Mouse (Mus musculus) embryonic facial prominence, embryonic 10.5 days (tissue): ENCODE results near the gene Lypla2. TPM values are rescaled to one million over a fixed set of nuclear protein-coding genes. Genes with fewer than 3 reads are reported as not detected.

Source experiments
- DNase-seq: peaks from one replicate; pipeline ENCODE4 v3.0.0-alpha.2; 2017; ENCODE audit warnings: low spot score
- H3K27ac ChIP-seq: fragments of 300-500 bp; sonication (generic); replicated peaks from 2 replicates; pipeline ENCODE4 v1.5.1; 2016; ENCODE audit warnings: mild to moderate bottlenecking
- H3K27me3 ChIP-seq: fragments of 300-500 bp; sonication (generic); replicated peaks from 2 replicates; pipeline ENCODE4 v1.6.1; 2016; ENCODE audit warnings: low read depth, mild to moderate bottlenecking; ENCODE audit not compliant: poor library complexity, severe bottlenecking
- H3K36me3 ChIP-seq: fragments of 300-500 bp; sonication (generic); replicated peaks from 2 replicates; pipeline ENCODE4 v1.6.1; 2016; ENCODE audit warnings: mild to moderate bottlenecking, moderate library complexity
- H3K4me1 ChIP-seq: fragments of 300-500 bp; sonication (generic); 2 replicates; pipeline ENCODE4 v1.6.1; 2016
- H3K4me3 ChIP-seq: fragments of 300-500 bp; sonication (generic); 2 replicates; pipeline ENCODE4 v1.5.1; 2016; ENCODE audit warnings: mild to moderate bottlenecking, moderate library complexity
- H3K9me3 ChIP-seq: fragments of 300-500 bp; sonication (generic); 2 replicates; pipeline ENCODE4 v1.6.1; 2016; ENCODE audit warnings: mild to moderate bottlenecking
- WGBS: fragments of 180-500 bp; shearing (Covaris S2); methylation state at CpG from one replicate; pipeline ENCODE4 v1.1.7; 2016; 5-methylcytosine and 5-hydroxymethylcytosine counted together
- polyA plus RNA-seq: library from polyadenylated mRNA; unstranded; fragments of >200 nt; fragmentation: Nextera tagmentation; extraction: Ambion mirVana; gene quantifications from 2 replicates; pipeline ENCODE4 v1.2.1, GENCODE M21; 2016

Lypla2 gene
- 207 and 217 TPM in 2 replicates for polyA plus RNA-seq

- Histone ChIP-seq H3K27ac (peak within 1 kb of the TSS; percentile 91), H3K4me3 (peak within 1 kb of the TSS; percentile 100), H3K36me3 (peaks cover 75% of the 10 kb centered on the region), H3K27me3 (no peaks in the 10 kb centered on the region), H3K4me1 (peaks cover 32% of the 10 kb centered on the region), H3K9me3 (no peaks in the 10 kb centered on the region)
- WGBS: 1% methylated on average over 19 of the region's 19 CpGs
- DNase-seq: peak; percentile 88
Observed at GRCm38 (mm10) chr4:135972556-135972906, at the start of gene Lypla2. Lypla2 (minus strand) TSS chr4:135972626.

GRCm38 (mm10) chr4:136021549-136022047 is 49.2 kb upstream of the Lypla2 start, which contains the start of gene Eloa:
Eloa (minus strand) TSS chr4:136021763.
- peak; percentile 100 for DNase-seq
- no peaks in the 10 kb centered on the region for H3K9me3 ChIP-seq
- H3K4me3 ChIP-seq: peak within 1 kb of the TSS; percentile 99
- H3K36me3 ChIP-seq: peaks cover 16% of the 10 kb centered on the region; the same call in 1 of the 2 replicates
- peak within 1 kb of the TSS; percentile 93 for H3K27ac ChIP-seq
- no peaks in the 10 kb centered on the region for H3K27me3 ChIP-seq
- WGBS: under 1% methylated on average over 48 of the region's 48 CpGs
- peaks cover 16% of the 10 kb centered on the region for H3K4me1 ChIP-seq

GRCm38 (mm10) chr4:136020743-136021548 is 48.5 kb upstream of the Lypla2 start:
- H3K27me3 ChIP-seq: no peaks in the 10 kb centered on the region
- H3K27ac ChIP-seq: peak overlapping the region; percentile 93
- H3K36me3 ChIP-seq: peaks cover 17% of the 10 kb centered on the region; the same call in 1 of the 2 replicates
- 1% methylated on average over 62 of the region's 62 CpGs for WGBS
- no peaks in the 10 kb centered on the region for H3K9me3 ChIP-seq
- H3K4me3 ChIP-seq: peak overlapping the region; percentile 99
- H3K4me1 ChIP-seq: peaks cover 16% of the 10 kb centered on the region
- peak; percentile 18 for DNase-seq

- Histone ChIP-seq H3K27ac (no peak overlapping the region), H3K36me3 (peaks cover 47% of the 10 kb centered on the region), H3K27me3 (no peaks in the 10 kb centered on the region), H3K4me3 (no peak overlapping the region), H3K9me3 (no peaks in the 10 kb centered on the region), H3K4me1 (peaks cover 16% of the 10 kb centered on the region)
- DNase-seq: no peak
- 89% methylated on average over 3 of the region's 3 CpGs for WGBS
Observed at GRCm38 (mm10) chr4:136016059-136016602, 43.7 kb upstream of the Lypla2 start.

- DNase-seq: no peak
- Histone ChIP-seq H3K4me3 (no peak overlapping the region), H3K36me3 (peaks cover 84% of the 10 kb centered on the region), H3K9me3 (no peaks in the 10 kb centered on the region), H3K27ac (no peak overlapping the region), H3K27me3 (no peaks in the 10 kb centered on the region), H3K4me1 (no peaks in the 10 kb centered on the region)
- 93% methylated on average over 4 of the region's 4 CpGs for WGBS
Observed at GRCm38 (mm10) chr4:136010586-136010985, 38.2 kb upstream of the Lypla2 start.

- no peak for DNase-seq
- WGBS: 82% methylated on average over 8 of the region's 8 CpGs
- peaks cover 97% of the 10 kb centered on the region for H3K36me3 ChIP-seq
- H3K9me3 ChIP-seq: no peaks in the 10 kb centered on the region
- no peaks in the 10 kb centered on the region for H3K4me1 ChIP-seq
- no peak overlapping the region for H3K4me3 ChIP-seq
- H3K27ac ChIP-seq: no peak overlapping the region
- no peaks in the 10 kb centered on the region for H3K27me3 ChIP-seq
Observed at GRCm38 (mm10) chr4:136008782-136009447, 36.5 kb upstream of the Lypla2 start.

GRCm38 (mm10) chr4:136006821-136007220 is 34.4 kb upstream of the Lypla2 start:
- 92% methylated on average over 3 of the region's 3 CpGs for WGBS
- Histone ChIP-seq H3K27ac (no peak overlapping the region), H3K36me3 (peaks cover 99% of the 10 kb centered on the region), H3K9me3 (no peaks in the 10 kb centered on the region), H3K4me1 (no peaks in the 10 kb centered on the region), H3K4me3 (no peak overlapping the region), H3K27me3 (no peaks in the 10 kb centered on the region)
- no peak for DNase-seq

GRCm38 (mm10) chr4:136004921-136005320 is 32.5 kb upstream of the Lypla2 start:
- H3K9me3 ChIP-seq: no peaks in the 10 kb centered on the region

GRCm38 (mm10) chr4:136004107-136004675 is 31.8 kb upstream of the Lypla2 start:
- DNase-seq: no peak
- Histone ChIP-seq H3K27ac (no peak overlapping the region), H3K4me3 (no peak overlapping the region), H3K9me3 (no peaks in the 10 kb centered on the region), H3K27me3 (no peaks in the 10 kb centered on the region), H3K36me3 (peaks cover 82% of the 10 kb centered on the region), H3K4me1 (no peaks in the 10 kb centered on the region)
- WGBS: 91% methylated on average over 5 of the region's 5 CpGs

More at GRCm38 (mm10) chr4:136004921-136005320, 32.5 kb upstream of the Lypla2 start:
- no peaks in the 10 kb centered on the region for H3K4me1 ChIP-seq
- no peak overlapping the region for H3K27ac ChIP-seq
- H3K4me3 ChIP-seq: no peak overlapping the region
- no peaks in the 10 kb centered on the region for H3K27me3 ChIP-seq
- H3K36me3 ChIP-seq: peaks cover 90% of the 10 kb centered on the region
- DNase-seq: no peak
- WGBS: 87% methylated on average over 2 of the region's 2 CpGs

GRCm38 (mm10) chr4:135995118-135995517 is 22.7 kb upstream of the Lypla2 start:
- no peaks in the 10 kb centered on the region for H3K27me3 ChIP-seq
- no peaks in the 10 kb centered on the region for H3K36me3 ChIP-seq
- no peaks in the 10 kb centered on the region for H3K4me1 ChIP-seq
- H3K9me3 ChIP-seq: peaks cover 11% of the 10 kb centered on the region; the same call in 1 of the 2 replicates
- no peak overlapping the region for H3K4me3 ChIP-seq
- no peak overlapping the region for H3K27ac ChIP-seq
- 87% methylated on average over 4 of the region's 4 CpGs for WGBS
- no peak for DNase-seq

- Histone ChIP-seq H3K27me3 (no peaks in the 10 kb centered on the region), H3K4me3 (no peak overlapping the region), H3K27ac (no peak overlapping the region), H3K9me3 (peaks cover 11% of the 10 kb centered on the region; the same call in 1 of the 2 replicates), H3K4me1 (no peaks in the 10 kb centered on the region), H3K36me3 (no peaks in the 10 kb centered on the region)
- no peak for DNase-seq
- WGBS: 96% methylated on average over 6 of the region's 6 CpGs
Observed at GRCm38 (mm10) chr4:135993941-135994340, 21.5 kb upstream of the Lypla2 start.

- Histone ChIP-seq H3K4me3 (peak overlapping the region; percentile 86), H3K4me1 (peaks cover 21% of the 10 kb centered on the region), H3K9me3 (0 out of 2 replicates have a peak, but pooled peaks cover 3% of the 10 kb centered on the region), H3K27me3 (no peaks in the 10 kb centered on the region), H3K36me3 (peaks cover 29% of the 10 kb centered on the region), H3K27ac (peak overlapping the region; percentile 91)
- WGBS: 73% methylated on average over 9 of the region's 9 CpGs
- no peak for DNase-seq
Observed at GRCm38 (mm10) chr4:135987714-135988113, 15.3 kb upstream of the Lypla2 start.
